Mouse (Mus musculus) layer of hippocampus, postnatal 14 days (tissue): ENCODE measurements around the gene Krt86. TPM values are rescaled to one million over a fixed set of nuclear protein-coding genes. Genes with fewer than 3 reads are reported as not detected.

Experiments
- DNase-seq, 2 experiments: peaks; one replicate each; pipeline ENCODE4 v3.0.0; 2021 to 2022; ENCODE audit warnings: low spot score in 2 of 2, mixed read lengths in 1 of 2
- long read RNA-seq, 2 experiments: library from polyadenylated mRNA; stranded (forward); transcript quantifications; one replicate each; pipeline ENCODE4 v2.0.0; 2021
- total RNA-seq, 2 experiments: library from RNA; stranded (reverse); gene quantifications; 2 replicates each; pipeline ENCODE4 v1.2.3; 2021

Gene Krt86
- not detected for total RNA-seq
- long read RNA-seq, experiment 1 = 0 reads
- long read RNA-seq, experiment 2 = 0 reads

GRCm38 (mm10) chr15:101472952-101473528, at the start of gene Krt86:
TSS of gene Krt86 (plus strand) at chr15:101473478.
- DNase-seq = no peak

GRCm38 (mm10) chr15:101424914-101425313, 48.4 kb upstream of the Krt86 start:
- DNase-seq = no peak

GRCm38 (mm10) chr15:101436611-101437010, 36.7 kb upstream of the Krt86 start:
- no peak for DNase-seq

- DNase-seq = no peak
These were observed 34.7 kb upstream of the Krt86 start, which contains the start of gene Krt87 for GRCm38 (mm10) chr15:101438555-101438954. TSS of gene Krt87 (minus strand) at chr15:101438804.

DNA sequence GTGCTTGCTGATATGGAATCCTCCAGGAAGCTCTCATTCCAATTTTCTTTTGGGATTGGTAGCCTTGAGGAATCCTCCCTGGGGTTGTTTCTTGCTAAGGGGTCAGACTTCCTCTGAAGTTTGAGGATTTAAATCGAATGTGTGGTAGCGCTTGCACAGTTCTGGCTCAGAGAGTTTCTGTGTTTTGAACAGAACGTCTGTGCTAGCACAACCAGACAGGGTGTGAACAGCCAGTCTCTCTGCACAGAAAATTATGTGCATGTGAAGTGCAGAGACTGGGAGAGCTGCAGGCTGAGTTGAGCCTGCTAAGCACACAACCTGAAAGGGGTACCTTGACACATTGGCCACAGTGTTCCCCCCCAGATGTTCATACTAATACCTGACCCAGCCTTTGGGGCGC, 32.4 kb upstream of the Krt86 start:
- DNase-seq = peak; percentile 25 to 58

DNA sequence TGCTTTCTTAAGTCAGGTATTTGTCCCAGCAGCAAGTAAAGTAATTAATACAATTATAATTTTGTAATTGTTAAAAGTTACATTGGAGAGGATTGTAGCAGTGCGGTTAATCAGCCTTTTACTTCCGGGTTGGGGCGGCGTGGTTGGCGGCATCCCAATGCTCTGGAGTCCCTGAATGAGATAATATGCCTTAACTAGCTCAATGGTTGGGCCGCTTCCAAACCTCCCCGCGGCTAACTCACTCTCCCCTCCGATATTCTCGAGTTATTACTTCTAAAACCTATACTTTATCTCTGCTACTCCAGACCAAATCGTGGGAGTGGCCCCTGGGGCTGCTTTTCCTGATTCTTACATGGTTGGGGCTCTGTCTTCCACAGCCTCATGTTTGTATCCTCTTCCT, 26.7 kb upstream of the Krt86 start:
- no peak for DNase-seq

GRCm38 (mm10) chr15:101447444-101447843, 25.8 kb upstream of the Krt86 start, which contains the start of gene Krt88:
TSS of gene Krt88 (plus strand) at chr15:101447744.
- no peak for DNase-seq

DNA sequence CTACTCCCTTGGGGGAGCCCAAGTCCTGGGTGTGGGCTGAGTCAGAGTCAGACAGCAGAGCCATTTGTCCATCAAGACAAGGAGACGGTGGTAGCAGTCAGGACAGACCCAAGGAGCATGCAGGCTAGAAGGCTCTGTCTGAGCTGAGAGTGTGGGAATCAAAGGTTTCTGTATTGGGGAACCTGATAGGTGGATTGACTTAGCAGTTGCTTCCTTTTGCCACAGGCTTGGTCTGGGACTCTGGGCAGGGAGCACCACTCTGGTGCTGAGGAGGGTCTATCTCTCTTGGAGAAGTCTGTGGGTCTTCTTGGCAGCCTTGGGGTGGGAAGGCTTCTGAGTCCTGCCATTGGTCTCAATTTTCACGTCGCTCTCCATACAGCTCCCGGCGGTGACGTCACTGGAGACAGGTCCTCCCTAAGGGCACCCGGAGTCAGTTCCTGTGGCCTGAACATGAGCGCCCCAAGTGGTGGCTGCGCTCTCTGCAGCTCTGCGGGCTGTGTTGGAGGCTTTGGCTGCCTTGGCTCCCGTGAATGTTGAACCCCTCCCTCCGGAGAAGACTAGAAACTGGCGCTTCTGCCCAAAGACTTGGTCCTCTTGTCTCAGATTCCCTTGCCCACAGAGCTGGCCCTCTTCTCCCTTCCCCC, 20.1 kb upstream of the Krt86 start:
- DNase-seq = peak; percentile 58 to 59

DNA sequence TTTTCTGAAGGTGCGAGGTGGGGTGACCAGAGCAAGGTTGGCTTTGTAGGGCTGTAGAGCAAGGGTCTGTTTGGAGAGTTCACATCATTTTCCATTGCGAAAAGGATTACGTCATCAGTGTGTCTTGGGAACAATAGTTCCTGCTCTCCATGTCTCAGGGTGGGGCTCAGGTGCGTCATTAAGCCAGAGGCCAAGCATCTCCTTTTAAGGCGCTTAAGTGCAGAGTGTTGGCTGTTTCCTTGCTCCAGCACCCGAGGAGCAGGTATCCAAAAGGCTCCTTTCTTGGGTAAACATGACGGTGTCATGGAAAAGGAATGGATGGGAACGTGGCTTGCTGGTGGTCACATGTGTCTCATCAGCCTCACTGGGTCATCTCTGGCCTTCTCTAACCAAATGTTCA, 18.5 kb upstream of the Krt86 start:
- DNase-seq = no peak

DNA sequence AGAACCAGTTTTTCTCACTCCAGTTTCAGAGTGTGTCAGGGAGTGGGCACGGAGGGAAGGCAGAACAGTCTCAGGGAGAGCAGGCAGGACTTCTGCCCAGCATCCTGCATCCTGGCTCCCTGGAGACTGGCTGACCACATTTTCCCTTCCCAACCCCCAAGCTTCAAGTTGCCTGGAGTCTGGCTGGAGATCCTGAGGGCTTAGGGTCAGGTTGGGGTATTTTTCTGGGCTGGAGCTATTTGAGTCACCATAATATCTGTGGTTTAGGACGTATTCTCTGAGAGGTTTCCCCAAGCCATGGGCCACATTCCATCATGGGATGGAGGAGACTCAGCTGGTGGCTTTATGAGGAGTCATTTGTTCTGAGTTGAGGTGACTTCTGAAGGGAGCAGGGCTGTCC, 18.0 kb upstream of the Krt86 start:
- DNase-seq = no peak

GRCm38 (mm10) chr15:101455891-101456290, 17.4 kb upstream of the Krt86 start:
- DNase-seq = no peak

DNA sequence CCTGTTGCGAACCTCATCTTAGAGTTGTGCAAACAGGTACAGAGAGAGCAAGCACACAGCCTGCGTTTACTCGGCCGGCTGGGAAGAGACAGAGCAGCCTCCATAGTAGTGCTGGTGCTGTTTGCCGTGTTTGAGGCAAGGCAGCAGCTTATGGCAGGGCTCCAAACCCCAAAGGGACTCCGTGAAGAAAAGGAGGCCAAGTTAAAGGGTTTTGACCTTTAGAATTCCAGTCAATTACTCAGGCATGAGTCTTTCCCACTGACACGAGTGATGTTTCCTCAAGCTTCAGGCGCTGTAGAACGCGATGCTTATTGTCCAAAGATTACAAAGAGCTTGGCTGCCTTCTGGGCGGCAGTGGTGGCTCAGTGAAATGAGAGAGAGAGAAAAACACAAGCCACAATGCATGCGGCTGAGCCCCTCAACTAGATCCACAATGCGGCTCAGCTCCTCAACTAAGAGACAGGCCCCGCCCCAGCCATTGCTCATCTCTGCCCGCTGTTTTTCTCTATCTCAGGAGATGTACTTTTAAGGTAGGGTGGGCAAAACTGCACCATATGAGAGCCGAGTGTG, 14.8 kb upstream of the Krt86 start:
- no peak for DNase-seq

GRCm38 (mm10) chr15:101459283-101459682, 14.0 kb upstream of the Krt86 start:
- DNase-seq = no peak

DNA sequence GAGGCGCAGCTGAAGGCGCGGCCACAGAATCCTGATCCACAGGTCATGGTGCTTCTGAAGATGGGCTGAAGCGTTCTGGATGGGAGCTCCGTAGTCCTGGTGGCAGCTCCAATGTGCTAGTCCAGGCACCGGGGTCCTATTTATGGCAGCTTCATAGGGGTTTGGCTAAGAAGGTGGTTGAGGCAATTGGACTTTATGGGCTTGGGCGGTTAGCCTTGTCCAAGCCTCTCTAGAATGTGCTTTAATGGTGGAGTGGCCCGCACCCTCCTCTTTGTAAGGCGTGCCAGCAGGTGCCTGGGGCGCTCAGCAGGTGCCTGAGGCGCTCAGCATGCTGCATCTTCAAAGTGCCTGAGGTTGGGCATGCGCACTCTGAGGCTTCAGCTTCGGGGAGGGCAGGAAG, 9.6 kb upstream of the Krt86 start, which contains the start of gene Krt81:
Krt81 (minus strand) TSS at position 101 of the 400 bp plus-strand sequence.
- no peak for DNase-seq

- no peak for DNase-seq
These were observed 4.2 kb upstream of the Krt86 start for GRCm38 (mm10) chr15:101469093-101469492.

GRCm38 (mm10) chr15:101479007-101479665, 5.9 kb downstream of the Krt86 start:
- peak; percentile 34 to 46 for DNase-seq

GRCm38 (mm10) chr15:101479666-101480060, 6.4 kb downstream of the Krt86 start:
- no peak for DNase-seq

- no peak for DNase-seq
These were observed 8.8 kb downstream of the Krt86 start for GRCm38 (mm10) chr15:101482056-101482455.

GRCm38 (mm10) chr15:101483646-101484045, 10.4 kb downstream of the Krt86 start:
- DNase-seq = no peak

DNA sequence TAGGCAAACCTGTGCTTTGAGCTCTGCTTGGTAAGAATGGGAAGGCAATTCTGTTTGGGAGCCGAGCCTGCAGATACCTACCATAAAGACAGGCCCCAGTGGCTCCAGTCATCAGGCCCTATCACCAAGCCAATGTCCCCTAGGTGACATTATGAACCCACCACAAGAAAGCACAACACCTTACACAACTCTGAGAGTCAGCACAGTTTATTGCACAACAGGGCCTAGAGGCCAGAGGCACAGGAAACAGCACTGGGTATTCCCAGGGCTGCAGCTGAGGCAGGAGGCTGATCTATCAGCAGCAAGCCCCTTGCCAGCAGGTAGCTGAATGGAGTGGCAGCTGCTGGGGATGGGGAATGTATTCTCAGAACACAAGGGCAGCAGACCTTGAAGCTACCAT, 11.7 kb downstream of the Krt86 start:
- no peak for DNase-seq

DNA sequence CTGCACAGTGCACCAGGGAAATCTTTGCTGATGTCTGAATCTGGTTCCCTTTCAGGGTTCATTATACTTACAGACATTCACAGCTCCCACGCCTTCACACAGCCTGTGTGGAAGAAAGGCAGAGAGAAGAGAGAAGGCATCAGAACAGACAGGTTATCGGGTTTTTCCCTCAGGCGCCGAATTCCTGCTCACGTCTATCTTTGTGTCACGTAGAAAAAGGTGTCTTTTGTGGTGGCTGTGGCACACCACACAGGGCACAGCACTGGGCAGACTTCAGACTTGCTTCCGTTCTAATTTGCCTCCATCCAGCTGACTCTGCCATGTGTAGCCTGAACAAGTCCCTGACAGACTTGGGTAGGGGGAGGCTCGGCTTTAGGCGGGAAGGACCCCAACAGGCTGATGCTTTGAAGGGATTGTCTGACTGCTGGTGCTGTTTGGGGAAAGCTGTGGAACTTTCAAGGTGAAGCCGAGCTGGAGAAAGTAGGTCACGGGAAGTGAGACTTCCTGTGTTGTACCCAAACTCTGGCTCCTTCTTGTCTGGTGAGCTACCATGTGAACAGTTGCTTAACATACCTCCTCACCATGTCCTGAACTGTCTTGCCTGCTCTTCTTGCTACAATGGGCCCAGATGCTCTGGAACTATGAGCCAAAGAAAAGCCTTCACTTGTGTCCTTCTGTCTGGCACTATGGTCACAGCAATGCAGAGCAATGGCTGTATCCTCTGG, 12.8 kb downstream of the Krt86 start:
- DNase-seq = no peak
